Mouse (Mus musculus): ENCODE results near the gene Batf3.

DNA sequence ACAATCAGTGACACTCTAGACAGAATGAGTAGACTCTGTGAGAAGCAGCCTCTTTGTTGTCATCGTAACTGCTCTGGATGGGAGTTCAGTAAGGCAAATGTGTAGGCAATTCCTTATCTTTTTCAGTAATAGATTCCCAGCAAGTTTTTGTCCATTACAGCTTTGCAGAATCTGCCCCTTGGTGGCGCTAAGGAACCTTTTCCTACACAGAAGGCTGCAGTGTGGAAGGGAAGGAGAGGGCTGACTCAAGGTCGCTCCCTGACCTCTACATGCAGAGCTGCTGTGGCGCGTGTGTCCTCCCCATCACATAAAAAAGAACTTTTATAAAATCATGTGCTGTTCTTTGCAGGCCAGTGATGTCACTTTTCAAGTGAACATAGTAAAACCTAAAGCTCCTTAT, 29.3 kb upstream of the Batf3 start:
- peak in 1 of 2 experiments; percentile 55; a peak in 2 of 4 replicates for TF ChIP-seq CTCF (conservative IDR thresholded peaks at IDR 0.05 in 1 of 2, IDR thresholded peaks at IDR 0.05 in 1 of 2; ENCODE audit: low read depth in 2 of 2, low read length in 2 of 2)
- TF ChIP-seq NRF1 (IDR thresholded peaks at IDR 0.05; ENCODE audit: low read depth, low read length) = no peak
- TF ChIP-seq GABPA (IDR thresholded peaks at IDR 0.05; ENCODE audit: insufficient replicate concordance, low read depth, low read length) = no peak
- no peak for TF ChIP-seq E2F4 (IDR thresholded peaks at IDR 0.05; ENCODE audit: insufficient replicate concordance, low read depth, low read length)
- no peak for TF ChIP-seq EP300 (IDR thresholded peaks at IDR 0.05; ENCODE audit: low read length)
- no peak for TF ChIP-seq POLR2AphosphoS2 (IDR thresholded peaks at IDR 0.05; ENCODE audit: low read depth, low read length)
- TF ChIP-seq NELFE (IDR thresholded peaks at IDR 0.05; ENCODE audit: low read depth, low read length) = no peak
- TF ChIP-seq BHLHE40 (IDR thresholded peaks at IDR 0.05; ENCODE audit: low read depth, low read length) = no peak
- no peak for TF ChIP-seq MXI1 (IDR thresholded peaks at IDR 0.05; ENCODE audit: low read depth, low read length)
- no peak for TF ChIP-seq MAX (IDR thresholded peaks at IDR 0.05; ENCODE audit: low read length)
- TF ChIP-seq MAZ (IDR thresholded peaks at IDR 0.05; ENCODE audit: low read depth, low read length) = no peak
- TF ChIP-seq POLR2A (IDR thresholded peaks at IDR 0.05; ENCODE audit: low read depth, low read length) = no peak
- TF ChIP-seq ZNF384 (IDR thresholded peaks at IDR 0.05; ENCODE audit: low read depth, low read length) = no peak
